Mouse (Mus musculus): ENCODE measurements at regions not wholly inside any gene's neighbourhood (a gene's known extent, or its start where the extent isn't known, plus 50 kb on each side); places are given as distances from the start of the nearest gene placed in this dataset.

- DNase-seq (ENCODE audit: low spot score), result no peak
These were observed 182.8 kb downstream of the Rassf9 start for GRCm38 (mm10) chr10:102694810-102695209.

DNA sequence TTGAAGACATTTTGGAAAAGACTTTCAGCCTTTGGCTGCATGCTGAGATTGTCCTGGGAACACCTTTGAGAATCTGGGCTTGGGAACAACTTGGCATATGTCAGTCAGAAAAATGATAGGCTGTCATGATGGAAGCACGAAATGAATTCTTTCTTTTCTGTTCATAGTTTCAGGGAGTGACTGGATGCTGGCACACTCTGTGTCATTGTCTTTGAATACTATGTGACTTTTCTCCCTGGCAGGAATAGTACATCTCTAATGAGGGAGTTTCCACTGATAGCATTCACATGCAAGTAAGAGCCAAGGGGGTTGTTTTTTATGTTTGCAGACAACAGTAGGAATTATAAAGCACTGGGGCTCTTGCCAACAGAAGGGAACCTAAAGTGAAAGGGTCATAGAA, 177.9 kb downstream of the Rassf9 start:
- no peak for DNase-seq (ENCODE audit: low spot score)

DNA sequence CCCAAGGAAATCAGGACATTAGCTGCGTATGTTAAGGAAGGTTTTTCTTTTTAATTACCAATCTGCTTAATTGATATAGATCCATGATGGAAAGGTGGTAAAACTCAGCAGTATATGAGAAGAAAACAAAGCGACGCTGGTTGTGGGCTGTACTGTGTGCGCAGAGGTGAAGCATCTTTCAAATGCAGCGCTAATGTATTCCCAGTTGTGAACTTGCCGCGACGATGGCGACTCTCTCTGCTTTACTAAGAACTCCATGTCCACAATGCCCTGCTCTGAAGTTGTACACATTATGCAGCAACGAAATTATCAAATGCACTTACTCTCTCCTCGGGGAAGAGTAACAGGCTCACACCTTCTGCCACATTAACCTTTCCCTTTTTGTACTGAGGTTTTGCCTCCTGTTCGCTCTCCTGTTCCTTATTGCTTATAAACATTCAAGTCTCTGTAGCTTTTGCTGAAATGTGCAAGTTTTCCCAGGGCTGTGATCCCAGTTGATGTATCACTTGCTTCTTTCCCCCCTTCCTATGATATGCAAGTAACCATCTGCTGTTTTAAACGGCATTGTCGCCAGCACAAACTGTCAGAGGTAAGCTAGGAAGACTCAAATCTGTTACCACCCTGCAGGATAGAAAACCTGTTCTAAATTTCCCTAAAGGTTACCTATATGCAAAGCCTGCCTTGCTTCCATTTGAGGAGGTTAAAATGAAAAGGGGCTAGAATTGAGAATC, 174.8 kb downstream of the Rassf9 start:
- no peak for DNase-seq (ENCODE audit: low spot score)

- DNase-seq (ENCODE audit: low spot score), result no peak
These were observed 173.9 kb downstream of the Rassf9 start for GRCm38 (mm10) chr10:102685833-102686434.

DNA sequence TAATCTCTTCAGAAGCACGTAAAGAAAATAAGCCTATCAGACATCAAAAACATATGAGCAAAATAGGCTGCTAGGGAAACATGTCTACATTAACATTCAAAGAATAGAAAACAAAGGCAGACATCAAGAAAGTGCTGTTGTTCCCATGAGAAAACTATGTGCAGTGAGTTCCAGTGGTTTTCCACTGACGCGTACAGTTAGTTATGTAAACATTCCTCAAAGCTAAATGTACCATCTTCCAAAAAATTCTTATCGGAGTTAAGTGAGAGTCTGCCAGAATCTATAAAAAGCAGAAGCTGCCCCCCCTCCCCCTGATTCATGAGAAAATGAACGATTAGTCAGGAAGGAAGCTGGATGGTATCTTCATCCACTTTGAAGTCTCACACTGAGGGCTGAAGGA, 155.3 kb downstream of the Rassf9 start:
- no peak for DNase-seq (ENCODE audit: low spot score)

GRCm38 (mm10) chr10:102659683-102660082, 147.7 kb downstream of the Rassf9 start:
- DNase-seq (ENCODE audit: low spot score), result no peak

DNA sequence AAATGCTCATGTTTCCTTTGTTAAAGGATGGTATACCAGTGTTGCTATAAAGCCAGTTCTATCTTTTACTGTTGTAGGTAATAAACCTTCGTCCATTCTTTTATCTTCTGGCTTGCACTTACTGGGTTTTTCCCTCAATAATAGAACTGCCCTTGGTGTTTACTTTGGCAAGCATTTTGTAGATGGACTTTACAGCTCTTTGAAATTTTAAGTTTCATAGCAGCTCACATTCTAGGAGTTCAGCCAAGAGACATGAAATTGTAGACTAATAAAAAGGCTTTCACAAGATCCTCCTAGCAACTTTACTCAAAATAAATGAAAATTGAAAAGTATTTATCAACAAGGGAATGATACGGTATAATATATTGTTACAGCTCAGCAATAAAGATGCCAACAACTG, 124.5 kb downstream of the Rassf9 start:
- DNase-seq (ENCODE audit: low spot score), result no peak

DNA sequence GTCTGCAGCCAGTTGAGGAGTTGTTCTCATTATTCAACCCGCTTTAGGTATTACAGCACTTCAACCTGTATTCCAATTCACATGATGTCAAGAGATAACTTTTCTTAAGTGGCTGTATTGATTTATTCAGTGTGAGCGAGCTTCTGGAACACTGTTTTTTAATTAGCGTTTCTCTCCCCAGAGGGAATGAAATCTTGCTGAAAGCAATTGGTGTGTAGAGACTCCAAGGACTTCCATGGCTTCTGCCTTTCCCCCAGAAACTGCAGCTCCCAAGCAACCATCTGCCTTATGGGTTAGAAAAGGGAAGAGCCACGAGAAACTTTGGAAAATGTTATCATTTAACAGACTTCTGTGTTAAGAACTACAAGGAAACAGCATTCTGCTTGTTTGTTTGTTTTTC, 121.4 kb downstream of the Rassf9 start:
- no peak for DNase-seq (ENCODE audit: low spot score)

GRCm38 (mm10) chr10:102628609-102629008, 116.6 kb downstream of the Rassf9 start:
- DNase-seq (ENCODE audit: low spot score), result no peak

- DNase-seq (ENCODE audit: low spot score), result no peak
These were observed 111.9 kb downstream of the Rassf9 start for GRCm38 (mm10) chr10:102623895-102624294.

- DNase-seq (ENCODE audit: low spot score), result no peak
These were observed 110.6 kb downstream of the Rassf9 start for GRCm38 (mm10) chr10:102622583-102623008.

- no peak for DNase-seq (ENCODE audit: low spot score)
These were observed 106.7 kb downstream of the Rassf9 start for GRCm38 (mm10) chr10:102618711-102619110.

GRCm38 (mm10) chr10:102615962-102616595, 104.1 kb downstream of the Rassf9 start:
- peak; percentile 9 for DNase-seq (ENCODE audit: low spot score)

All from yolk sac, embryonic 10.5 days (tissue).